Mouse (Mus musculus) Muller cell, postnatal 12 days (primary cell): ENCODE data around the gene Nrp2.
A peak's percentile ranks its signal among the peaks of the same experiment; 100 is the strongest.

Experiments used
- DNase-seq: peaks from one replicate; pipeline ENCODE4 v3.0.0-alpha.2; 2015; ENCODE audit errors: inconsistent ontology term

Nrp2 gene

DNA sequence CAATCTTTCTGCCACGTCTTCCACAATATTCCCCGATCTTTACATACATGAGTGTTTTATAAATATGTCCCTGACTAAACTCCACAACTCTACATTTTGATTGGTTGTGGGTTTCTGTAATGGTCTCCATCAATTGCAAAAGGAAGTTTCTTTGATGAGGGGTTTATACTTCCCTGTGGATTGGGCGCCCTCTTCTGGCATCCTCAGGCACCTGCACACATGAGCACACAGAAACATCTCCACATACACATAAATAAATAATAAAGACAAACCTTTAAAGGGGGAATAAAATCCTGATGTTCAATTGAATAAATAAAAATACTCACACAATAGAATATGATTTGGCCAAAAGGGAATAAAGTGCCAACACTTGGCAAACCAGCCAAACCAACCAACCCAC is 117.1 kb downstream of the Nrp2 start:
- no peak for DNase-seq

- DNase-seq = no peak
Measured at GRCm38 (mm10) chr1:62821509-62822398, 118.7 kb downstream of the Nrp2 start.

DNA sequence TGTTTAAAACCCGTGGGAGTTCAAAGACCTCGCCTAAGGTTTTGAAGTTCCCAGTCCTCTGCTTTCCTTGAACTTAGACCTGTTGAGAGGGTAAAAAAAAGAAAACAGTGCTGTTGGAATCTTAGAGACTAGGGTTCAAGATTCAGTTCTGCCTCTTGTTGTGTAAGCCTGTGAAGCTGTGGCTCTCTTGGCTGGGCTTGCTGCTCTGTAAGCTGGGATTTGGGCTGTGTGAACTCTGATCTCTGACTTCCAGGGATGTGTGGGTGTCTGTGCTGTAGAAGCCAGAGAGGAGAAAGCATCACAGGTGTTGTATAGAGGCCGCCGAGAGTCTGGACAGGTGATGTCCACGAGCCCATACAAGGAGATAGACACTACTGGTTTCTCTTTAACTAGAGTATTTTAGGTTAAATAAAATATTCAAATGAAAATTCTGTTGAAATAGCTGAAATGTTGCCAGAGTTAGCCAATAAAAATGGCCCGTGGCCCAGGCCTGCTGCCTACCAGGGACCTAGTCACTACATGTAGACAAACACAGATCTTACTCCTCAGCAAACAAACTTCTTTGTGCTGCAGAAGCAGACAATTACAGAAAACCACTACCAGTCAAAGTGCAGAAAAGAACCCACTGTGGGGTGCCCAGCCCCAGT is 120.6 kb downstream of the Nrp2 start:
- DNase-seq = peak; percentile 30

DNA sequence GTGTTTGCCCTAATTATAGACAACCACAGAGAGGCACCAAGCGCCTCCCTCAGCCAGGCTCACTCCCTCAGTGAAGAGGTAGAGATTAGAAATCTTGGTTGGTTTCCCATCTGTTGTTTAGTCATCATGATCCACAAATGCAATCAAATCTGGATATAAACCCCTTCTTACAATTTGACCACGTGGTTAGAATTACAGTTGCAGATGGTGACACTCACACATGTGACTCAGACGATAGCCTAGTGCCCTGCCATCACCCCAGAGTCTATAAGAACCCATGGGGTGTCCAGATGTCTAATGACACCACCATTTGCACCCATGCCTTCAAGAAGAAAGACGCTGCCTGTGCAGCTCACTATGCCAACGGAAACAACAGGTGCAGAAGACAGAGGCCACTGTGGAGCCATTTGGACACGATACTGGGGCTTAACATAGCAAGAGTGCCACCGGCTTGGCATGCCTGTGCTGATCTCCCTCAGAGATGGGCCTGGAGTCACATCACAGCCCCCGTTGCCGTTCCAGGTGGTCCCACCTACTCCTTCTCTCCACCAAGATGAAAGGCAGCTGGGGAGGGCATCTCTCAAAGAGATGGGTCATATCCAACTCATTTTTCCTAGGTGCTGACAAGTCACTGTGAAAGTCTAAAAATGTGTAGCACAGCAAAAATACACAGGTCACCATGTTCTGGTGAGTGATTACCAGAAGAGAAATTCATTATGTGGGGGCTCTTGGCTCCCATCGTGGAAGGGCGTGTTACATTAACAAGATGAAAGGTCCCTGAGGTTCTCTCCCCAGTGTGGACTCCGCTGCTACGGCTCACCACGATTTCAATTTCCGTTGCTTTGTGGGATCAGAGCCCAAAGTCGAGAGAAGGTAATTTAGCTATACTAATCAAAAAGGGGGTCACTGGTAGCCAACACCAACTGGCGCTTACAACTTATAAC is 123.0 kb downstream of the Nrp2 start:
- DNase-seq = no peak

- no peak for DNase-seq
Measured at GRCm38 (mm10) chr1:62827316-62827715, 124.2 kb downstream of the Nrp2 start.

DNA sequence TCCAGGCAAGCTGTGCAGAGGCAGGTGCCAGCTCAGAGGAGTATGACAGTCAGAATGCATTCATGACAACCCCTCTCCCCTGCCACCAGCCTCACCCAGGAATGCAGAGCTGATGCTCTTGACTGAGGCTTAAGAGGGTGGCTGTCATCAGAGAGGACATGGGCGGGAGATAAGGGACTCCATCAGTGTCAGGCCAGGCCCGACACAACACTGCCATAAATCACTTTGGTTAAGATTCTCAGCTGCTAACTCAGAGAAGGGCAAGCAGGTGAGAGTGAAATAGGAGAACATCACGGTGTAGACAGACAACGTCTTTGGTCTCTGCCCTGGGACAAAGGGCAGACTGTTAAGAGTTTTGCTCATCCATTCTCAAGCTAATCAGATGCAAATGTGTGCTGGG is 125.1 kb downstream of the Nrp2 start:
- DNase-seq = no peak

- no peak for DNase-seq
Measured at GRCm38 (mm10) chr1:62829690-62830417, 126.8 kb downstream of the Nrp2 start.

DNA sequence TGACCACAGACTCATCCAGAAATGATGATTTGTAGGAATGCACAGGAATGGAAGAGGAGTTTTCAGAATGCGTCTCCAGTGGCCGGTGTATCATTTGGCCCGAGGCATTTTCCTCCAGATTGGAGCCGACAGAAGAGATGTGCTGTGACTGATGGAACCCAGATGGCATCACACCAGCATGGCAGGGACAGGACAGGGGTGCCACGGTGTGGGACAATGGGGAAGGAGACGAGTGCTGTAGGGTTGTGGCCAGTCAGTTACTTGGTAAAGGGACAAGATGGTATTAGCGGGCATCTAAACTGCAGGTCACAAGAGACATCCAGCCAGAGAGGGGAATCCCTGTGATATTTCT is 127.3 kb downstream of the Nrp2 start:
- DNase-seq = peak; percentile 72

DNA sequence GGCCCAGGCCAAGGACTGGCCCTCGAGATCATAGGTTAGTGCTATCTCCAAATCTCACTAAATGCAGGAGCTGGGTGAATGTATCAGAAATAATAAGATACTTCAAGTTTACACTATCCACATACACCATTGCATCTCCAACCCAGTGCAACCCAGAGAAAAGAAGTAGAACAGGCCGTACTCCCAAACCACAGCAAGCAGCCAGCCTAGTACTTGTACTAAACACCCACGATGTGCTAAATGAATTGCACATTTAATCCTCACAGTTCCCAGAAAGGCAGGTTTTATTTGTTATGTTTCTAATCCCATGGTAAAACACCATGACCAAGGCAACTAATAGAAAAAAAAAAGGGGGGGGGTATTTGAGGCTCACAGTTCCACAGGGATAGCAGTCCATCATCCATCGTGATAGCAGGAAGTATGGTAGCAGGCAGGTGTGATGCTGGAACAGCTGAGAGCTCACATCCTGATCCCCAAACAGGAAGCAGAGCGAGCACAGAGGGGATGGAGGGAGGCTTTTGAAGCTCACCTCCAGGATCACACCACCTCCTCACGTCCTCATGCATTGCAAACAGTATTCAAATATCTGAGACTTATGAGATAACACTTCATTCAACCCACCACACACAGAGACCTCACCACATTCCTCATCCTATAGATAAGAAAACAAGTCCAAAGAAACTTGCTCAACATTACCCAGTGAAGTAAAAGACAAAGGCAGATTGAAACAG is 128.8 kb downstream of the Nrp2 start:
- DNase-seq = no peak

- DNase-seq = no peak
Measured at GRCm38 (mm10) chr1:62833356-62833755, 130.3 kb downstream of the Nrp2 start.

DNA sequence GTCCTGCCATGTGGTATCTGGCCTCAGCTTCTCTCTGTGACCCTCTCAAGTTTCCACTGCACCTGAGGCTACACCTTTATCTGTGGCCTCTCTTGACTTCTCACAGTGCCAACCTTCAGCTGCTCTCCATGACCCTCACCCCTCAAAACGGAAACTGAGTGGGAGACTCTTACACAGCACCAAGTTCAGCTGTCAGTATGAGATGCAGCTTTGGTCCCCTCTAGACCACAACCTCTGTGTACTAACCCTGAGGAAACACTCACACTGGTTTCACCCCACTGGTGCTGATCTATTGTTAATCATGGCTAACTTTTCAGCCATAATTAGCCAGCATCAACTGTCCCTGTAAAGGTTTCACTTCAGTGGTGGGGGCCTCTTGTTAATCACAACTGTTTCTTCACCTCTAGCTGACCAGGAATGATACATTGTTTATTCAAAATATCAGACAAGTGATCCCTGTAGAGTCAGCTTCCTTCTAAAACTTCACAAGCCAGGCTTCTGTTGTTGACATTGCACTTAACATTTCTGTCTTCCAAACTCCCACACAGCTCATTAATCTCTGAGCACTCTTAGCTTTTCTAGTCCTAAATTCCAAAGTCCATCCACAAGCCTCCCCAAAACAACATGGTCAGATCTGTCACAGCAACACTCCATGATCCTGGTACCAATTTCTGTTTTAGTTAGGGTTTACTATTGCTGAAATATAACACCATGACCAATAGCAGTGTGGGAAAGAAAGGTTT is 131.5 kb downstream of the Nrp2 start:
- no peak for DNase-seq

DNA sequence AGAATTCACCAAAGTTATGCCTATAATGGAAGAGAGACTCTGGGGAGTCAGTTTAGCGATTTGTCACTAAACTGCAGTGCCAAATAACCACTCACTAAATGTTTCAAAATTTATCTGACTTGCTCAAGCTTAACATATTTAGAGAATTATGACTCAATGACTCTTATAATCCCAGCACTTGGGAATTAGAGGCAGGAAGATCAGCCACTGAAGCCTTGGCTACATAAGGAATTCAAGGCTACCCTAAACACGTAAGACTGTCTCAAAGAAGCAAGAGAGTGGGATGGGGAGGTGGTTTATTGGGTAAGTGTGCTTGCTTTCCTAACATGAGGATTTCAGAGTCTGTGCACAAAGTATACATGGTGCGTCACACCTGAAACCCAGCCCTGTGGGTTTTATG is 135.0 kb downstream of the Nrp2 start:
- DNase-seq = no peak

GRCm38 (mm10) chr1:62838631-62839030 is 135.5 kb downstream of the Nrp2 start:
- no peak for DNase-seq

GRCm38 (mm10) chr1:62843215-62843614 is 140.1 kb downstream of the Nrp2 start:
- DNase-seq = no peak

GRCm38 (mm10) chr1:62850990-62851940 is 148.2 kb downstream of the Nrp2 start:
- DNase-seq = no peak

- DNase-seq = no peak
Measured at GRCm38 (mm10) chr1:62853362-62853761, 150.3 kb downstream of the Nrp2 start.

DNA sequence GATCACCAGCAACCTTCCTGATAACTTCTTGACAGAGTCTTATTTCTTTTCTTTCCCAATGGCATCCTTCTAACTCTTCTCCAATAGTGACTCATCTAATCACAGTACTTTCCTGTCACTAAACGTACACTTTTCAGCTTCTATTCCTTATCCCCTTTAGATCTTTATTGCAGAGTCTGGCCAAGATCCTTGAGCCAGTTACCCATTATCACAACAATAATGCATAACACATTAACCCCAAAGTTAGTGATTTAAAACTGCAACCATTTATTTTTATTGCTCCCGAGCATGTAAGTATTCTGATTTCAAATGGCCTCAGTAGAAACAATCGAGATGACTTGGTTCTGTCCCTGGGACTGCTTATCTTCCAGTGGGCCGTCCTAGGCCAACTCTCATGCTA is 150.9 kb downstream of the Nrp2 start:
- no peak for DNase-seq

GRCm38 (mm10) chr1:62859098-62859497 is 156.0 kb downstream of the Nrp2 start:
- DNase-seq = no peak
